Mouse (Mus musculus): Measurements from ENCODE around the gene Kcnd3.

DNA sequence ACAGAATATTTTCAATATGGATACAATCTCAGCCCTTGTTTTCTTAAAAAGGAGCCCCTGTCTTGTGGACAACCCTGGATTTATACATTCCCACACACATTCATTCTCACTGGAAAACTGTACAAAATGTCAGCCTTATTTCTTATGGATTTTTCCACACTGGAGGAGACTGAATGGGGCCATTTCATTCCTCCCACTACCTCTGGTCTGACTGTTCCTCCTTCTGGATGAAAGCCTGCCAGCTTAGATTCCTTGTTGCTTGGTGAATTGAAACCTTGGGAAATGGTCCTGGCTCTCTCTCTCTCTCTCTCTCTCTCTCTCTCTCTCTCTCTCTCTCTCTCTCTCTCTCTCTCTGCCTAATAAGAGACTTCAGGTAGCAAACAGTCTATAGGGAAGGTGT lies 260.7 kb downstream of the Kcnd3 start:
- TF ChIP-seq CTCF (IDR thresholded peaks at IDR 0.05; ENCODE audit: low read depth) (no peak), EP300 (IDR thresholded peaks at IDR 0.05; ENCODE audit: low read depth) (no peak)
